Mouse (Mus musculus) gastrocnemius, postnatal 4 days (tissue): ENCODE measurements around the gene Cngb1. TPM values are rescaled to one million over a fixed set of nuclear protein-coding genes. Genes with fewer than 3 reads are reported as not detected.

Experiments
- DNase-seq, 2 experiments: peaks; one replicate each; pipeline ENCODE4 v3.0.0; 2021 to 2022; ENCODE audit warnings: low spot score in 2 of 2, mixed read lengths in 2 of 2
- total RNA-seq, 2 experiments: library from RNA; stranded (reverse); gene quantifications; 2 replicates each; pipeline ENCODE4 v1.2.3; 2021

The Cngb1 gene
- total RNA-seq, 2 experiments from 2014 or later, result 1.3 to 1.5 TPM

DNA sequence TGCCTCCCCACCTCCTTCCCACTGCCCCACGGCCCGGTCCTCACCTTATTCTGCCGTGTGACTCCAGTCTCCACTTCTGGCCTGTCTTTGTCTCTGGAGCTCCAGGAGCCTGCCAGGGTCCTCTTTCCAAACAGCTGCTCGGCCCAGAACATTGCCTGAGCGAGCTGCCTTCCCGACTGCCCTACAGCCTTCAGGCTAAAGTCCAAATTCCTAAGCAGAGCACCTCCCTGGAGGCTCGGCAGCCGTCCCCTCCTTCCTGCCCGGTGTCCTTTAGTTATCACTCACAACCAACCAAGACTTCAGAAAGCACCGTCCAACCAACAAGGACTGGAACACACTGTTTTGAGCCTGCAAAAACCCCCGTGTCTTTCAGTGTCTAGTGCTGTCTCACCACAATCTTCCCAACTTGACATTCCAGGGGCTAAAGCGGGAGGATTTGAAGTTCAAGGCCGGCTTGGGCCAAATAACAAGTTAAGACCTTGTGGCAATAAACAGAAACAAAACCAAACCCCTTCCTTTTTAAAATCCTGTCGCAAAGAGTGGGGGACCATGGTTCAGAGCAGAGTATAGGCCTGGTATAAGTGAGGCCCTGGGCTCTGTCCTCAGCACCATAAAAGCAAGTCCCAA lies 103.6 kb downstream of the Cngb1 start, which contains the start of gene Kifc3:
Gene Kifc3, minus strand, starts transcription at position 164 of the 627 bp plus-strand sequence.
- peak in 1 of 2 experiments; percentile 14 for DNase-seq

DNA sequence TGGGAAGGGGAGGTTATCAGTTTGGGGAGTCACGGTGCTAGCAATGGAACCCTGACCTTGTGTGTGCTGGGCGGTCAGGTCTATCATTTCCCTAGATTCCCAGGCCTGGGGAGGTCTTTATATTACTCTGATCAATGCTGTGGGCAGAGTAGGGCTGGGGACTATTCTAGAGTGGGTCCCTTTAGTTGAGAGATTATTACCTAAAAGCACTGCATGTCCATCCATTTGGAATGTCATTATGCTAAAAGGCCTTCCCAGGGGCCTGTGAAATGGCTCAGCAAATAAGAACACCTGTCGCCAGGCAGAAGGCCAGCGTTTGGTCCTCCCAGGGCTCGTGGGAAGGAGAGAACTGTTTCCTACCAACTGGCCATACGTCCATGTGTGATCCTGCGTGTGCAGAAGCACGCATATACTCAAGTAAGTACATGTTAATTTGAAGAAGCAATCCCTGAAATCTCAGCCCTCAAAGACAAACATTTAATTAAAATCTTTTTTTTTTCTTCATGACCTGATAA lies 104.3 kb downstream of the Cngb1 start:
- DNase-seq, result peak in 1 of 2 experiments; percentile 24

DNA sequence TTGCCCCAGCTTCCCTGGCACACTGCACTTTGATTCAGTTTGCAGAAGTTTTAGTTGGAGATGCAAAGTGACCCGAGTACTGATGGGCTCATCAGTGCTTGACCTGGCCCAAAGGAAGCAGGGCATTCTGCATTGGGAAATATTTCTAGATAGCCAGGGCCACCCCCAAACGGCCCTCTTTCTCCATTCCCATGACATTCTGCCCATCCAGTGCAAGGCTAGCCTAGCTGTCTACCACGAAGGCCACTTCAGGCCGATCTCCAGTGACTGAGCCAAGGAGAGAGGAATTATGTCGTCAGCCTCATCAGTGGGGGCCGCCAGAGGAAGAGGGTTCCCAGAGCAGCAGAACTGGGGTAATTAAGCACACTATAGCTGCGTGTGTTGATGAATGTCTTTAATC lies 104.9 kb downstream of the Cngb1 start:
- DNase-seq, result no peak

DNA sequence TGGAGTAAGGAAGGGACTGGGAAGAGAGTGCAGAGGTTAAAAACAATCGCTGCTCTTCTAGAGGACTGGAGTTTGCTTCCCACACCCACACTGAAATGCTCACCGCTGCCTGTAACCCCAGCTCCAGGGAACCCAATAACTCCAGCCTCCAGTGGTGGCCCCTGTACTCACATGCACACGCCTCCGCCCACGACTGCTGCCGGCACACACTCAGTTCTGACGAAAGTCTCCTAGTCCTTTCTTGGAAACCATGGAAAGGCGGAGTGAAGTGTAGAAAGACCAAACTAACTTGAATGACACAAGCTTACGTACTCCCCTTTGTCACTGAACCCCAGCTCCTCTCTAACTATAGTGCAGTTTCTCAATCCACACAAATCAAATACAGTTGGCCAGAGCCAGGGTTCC lies 106.4 kb downstream of the Cngb1 start:
- DNase-seq, result no peak

DNA sequence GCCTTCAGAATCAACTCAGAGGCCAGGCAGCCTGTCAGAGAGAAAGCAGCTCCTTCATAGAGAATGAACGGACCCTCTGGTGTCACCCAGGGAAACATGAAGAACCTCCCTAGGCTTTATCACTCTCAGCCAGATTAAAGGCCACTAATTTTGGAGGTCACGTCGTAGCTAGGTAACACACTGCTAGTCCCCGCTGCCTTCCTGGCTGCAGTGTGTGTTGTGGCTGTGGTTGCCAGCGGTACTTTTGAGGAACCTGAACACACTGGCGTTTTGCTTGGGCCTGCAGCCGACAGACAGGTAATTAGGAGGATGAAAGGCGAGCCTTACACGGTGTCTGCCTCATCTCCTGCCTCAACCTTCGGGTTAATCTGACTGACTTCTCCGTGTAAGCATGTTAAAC lies 110.7 kb downstream of the Cngb1 start:
- DNase-seq, result no peak

DNA sequence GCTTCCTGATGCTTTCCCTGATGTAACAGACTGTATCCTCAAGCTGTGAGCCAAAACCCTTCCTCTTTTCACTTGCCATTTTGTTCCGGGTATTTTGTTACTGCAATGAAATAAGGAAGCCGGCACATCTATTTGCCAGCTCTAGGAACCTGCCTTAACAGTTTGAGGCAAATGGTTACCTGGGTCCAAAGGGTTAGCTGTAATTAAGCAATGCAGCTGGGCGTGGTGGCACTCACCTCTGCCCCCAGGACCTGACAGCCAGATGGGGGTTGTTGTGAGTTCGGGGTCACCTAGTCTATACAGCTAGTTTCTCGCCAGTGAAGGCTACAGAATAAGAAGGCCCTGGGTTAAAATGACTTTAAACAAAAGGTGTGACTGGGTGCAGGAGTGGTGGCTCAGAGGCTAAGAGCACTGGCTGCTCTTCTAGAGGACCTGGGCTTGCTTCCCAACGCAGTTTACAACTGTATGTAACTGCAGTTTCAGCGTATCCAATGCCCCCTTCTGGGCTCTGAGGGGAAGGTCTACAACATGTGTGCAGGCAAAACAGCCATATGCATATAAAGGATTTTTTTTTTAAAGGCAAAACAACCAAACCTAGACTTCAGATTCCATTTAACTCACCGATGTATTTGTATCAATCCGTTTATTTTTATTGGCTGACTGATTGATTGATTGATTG lies 114.7 kb downstream of the Cngb1 start:
- no peak for DNase-seq

Other genes with a start within 250 kb of the Cngb1 start
- gene Katnb1, start 225.4 kb downstream of the Cngb1 start, total RNA-seq, result 10 to 100 TPM; 13.3 to 13.8 TPM
- gene Kifc3, start 103.8 kb downstream of the Cngb1 start, total RNA-seq, result 10 to 100 TPM; 39.0 to 40.9 TPM
- not detected for gene Tepp, start 4.0 kb upstream of the Cngb1 start, total RNA-seq
- 10 to 100 TPM; 11.8 to 12.6 TPM for gene Zfp319, start 25.4 kb upstream of the Cngb1 start, total RNA-seq
- gene Usb1, start 25.7 kb upstream of the Cngb1 start, total RNA-seq, result 10 to 100 TPM; 17.9 to 22.2 TPM
- 10 to 100 TPM; 51.0 to 54.5 TPM for gene Mmp15, start 45.7 kb upstream of the Cngb1 start, total RNA-seq
- 10 to 100 TPM; 31.5 to 38.3 TPM for gene Cfap20, start 128.3 kb upstream of the Cngb1 start, total RNA-seq
- gene Csnk2a2, start 183.5 kb upstream of the Cngb1 start, total RNA-seq, result 10 to 100 TPM; 51.4 to 52.8 TPM
- under 1 TPM in 1 of 2 experiments, not detected in 1; 0.41 TPM for gene Ccdc113, start 227.5 kb upstream of the Cngb1 start, total RNA-seq